Mouse (Mus musculus) spleen, adult 2 months (tissue): ENCODE measurements around the gene Hs6st3. TPM values are rescaled to one million over a fixed set of nuclear protein-coding genes. Genes with fewer than 3 reads are reported as not detected.
"Not testable (repeated sequence)": the region's sequence is repeated elsewhere in the genome, so short reads cannot be mapped to it uniquely, and the experiment has no call there.

Experiments
- DNase-seq, 2 experiments: peaks; one replicate each; pipeline versions ENCODE4 v3.0.0 to v3.0.0-alpha.2; 2012 to 2021; ENCODE audit warnings: low spot score in 2 of 2, low read depth in 1 of 2
- H3K27ac ChIP-seq: fragments of 200-500 bp; 2 replicates; pipeline ENCODE4 v1.5.1; 2012; ENCODE audit warnings: low read length, inconsistent platforms; ENCODE audit not compliant: insufficient read depth
- H3K27me3 ChIP-seq: fragments of 200-500 bp; 2 replicates; pipeline ENCODE4 v1.6.1; 2012; ENCODE audit warnings: mild to moderate bottlenecking, moderate library complexity, low read length, inconsistent platforms; ENCODE audit not compliant: control insufficient read depth, insufficient read depth
- H3K36me3 ChIP-seq: fragments of 200-500 bp; 2 replicates; pipeline ENCODE4 v1.6.1; 2012; ENCODE audit warnings: mild to moderate bottlenecking, low read length, inconsistent platforms; ENCODE audit not compliant: control insufficient read depth, insufficient read depth
- H3K4me1 ChIP-seq: fragments of 200-500 bp; 2 replicates; pipeline ENCODE4 v1.6.1; 2011; ENCODE audit warnings: inconsistent platforms; ENCODE audit not compliant: control insufficient read depth, insufficient read depth, insufficient read length
- H3K4me3 ChIP-seq: fragments of 200-500 bp; 2 replicates; pipeline ENCODE4 v1.5.1; 2011; ENCODE audit warnings: mild to moderate bottlenecking, inconsistent platforms; ENCODE audit not compliant: insufficient read depth, insufficient read length; ENCODE audit errors: extremely low read depth
- CTCF ChIP-seq: fragments of 200-500 bp; IDR thresholded peaks from 2 replicates; pipeline ENCODE4 v1.5.1; 2011; ENCODE audit warnings: mild to moderate bottlenecking, inconsistent platforms; ENCODE audit not compliant: insufficient read depth, insufficient read length, insufficient replicate concordance; ENCODE audit errors: extremely low read depth
- POLR2A ChIP-seq: fragments of 200-500 bp; IDR thresholded peaks from 2 replicates; pipeline ENCODE4 v1.6.1; 2011; ENCODE audit warnings: low read depth, low read length, inconsistent platforms
- WGBS: fragments of 180-500 bp; shearing (Covaris S2); methylation state at CpG from one replicate; pipeline ENCODE4 v1.1.7; 2018; 5-methylcytosine and 5-hydroxymethylcytosine counted together
- polyA plus RNA-seq: library from polyadenylated mRNA; depleted of rRNA; stranded (reverse); fragments of >200 nt; gene quantifications from 2 replicates; pipeline ENCODE4 v1.2.3, GENCODE M21; 2012

Hs6st3 gene
- polyA plus RNA-seq, 1 experiment, result not detected

DNA sequence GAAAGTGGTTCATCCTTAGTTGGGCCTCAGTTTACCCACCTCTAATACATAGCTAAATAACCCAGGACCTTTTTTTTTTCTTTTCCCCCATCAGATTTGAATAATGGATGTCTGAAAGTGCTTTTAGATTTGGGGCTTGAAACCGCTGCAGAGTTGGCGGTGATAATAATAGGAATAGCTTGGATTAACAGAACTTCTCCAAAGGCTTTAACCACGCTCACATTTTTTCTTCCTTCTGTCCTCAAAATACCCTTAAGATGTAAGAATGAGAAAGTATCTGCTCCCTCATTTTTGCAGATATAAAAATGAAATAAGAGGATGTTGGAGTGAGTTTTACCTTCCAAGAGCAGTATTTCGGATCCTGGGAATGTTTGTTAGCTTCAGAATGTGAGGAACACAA lies 420.2 kb downstream of the Hs6st3 start:
- H3K27me3 ChIP-seq, result no peaks in the 10 kb centered on the region
- H3K4me1 ChIP-seq, result no peaks in the 10 kb centered on the region
- no peaks in the 10 kb centered on the region for H3K36me3 ChIP-seq
- no peak overlapping the region for H3K4me3 ChIP-seq
- no peak for DNase-seq
- H3K27ac ChIP-seq, result no peak overlapping the region
- 85% methylated on average over 4 of the region's 4 CpGs for WGBS
- TF ChIP-seq CTCF (no peak), POLR2A (no peak)

DNA sequence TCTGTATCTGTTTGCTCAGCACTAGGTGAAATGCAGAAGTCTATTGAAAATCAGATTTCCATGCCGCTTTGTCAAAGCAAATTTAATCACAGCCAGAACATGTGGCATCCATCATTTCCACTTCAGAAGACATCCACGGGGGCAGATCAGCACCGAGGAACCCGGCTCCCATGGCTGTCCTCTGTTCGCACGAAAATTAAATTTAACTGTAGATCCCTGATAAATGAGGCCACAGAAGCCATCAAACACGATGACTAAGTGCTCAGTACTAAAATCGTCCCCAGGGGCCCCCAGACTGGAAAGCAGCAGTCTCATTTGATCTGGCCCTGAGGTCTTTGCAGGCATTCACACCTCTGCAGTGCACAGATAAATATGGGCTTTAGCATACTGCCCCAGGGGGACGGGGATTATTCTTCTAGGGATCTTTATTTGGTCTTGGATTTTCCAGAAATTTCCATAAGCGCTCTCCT lies 443.9 kb downstream of the Hs6st3 start:
- no peak for DNase-seq
- Histone ChIP-seq H3K36me3 (no peaks in the 10 kb centered on the region), H3K27ac (no peak overlapping the region), H3K4me3 (no peak overlapping the region), H3K27me3 (no peaks in the 10 kb centered on the region), H3K4me1 (no peaks in the 10 kb centered on the region)
- WGBS, result 72% methylated on average over 10 of the region's 10 CpGs
- TF ChIP-seq POLR2A (no peak), CTCF (no peak)

DNA sequence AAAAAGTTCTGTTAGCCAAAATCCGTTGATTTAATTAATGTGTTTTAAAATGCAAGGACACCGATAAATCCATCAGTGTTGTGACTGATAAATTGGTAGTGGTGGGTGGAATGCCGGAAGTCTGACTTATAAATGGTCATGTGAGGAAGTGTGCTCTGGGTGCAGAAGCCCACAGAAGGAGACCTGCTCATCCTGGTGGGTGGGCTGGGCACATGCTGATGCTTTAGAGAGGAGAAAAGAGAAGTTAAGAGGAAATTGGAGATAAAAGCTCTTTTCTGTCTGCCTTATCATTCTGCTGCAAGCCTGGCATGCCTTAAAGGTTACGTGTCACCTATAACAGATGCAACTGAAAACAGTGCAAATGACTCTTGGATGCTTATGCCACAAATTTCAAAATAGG lies 446.9 kb downstream of the Hs6st3 start:
- H3K36me3 ChIP-seq, result no peaks in the 10 kb centered on the region
- WGBS, result 73% methylated on average over 4 of the region's 4 CpGs
- no peak for DNase-seq
- no peak overlapping the region for H3K4me3 ChIP-seq
- no peaks in the 10 kb centered on the region for H3K27me3 ChIP-seq
- TF ChIP-seq POLR2A, result no peak
- TF ChIP-seq CTCF, result no peak
- H3K27ac ChIP-seq, result no peak overlapping the region
- no peaks in the 10 kb centered on the region for H3K4me1 ChIP-seq

- WGBS, result 86% methylated on average over 1 of the region's 1 CpGs
- not testable (repeated sequence) for H3K27ac ChIP-seq, DNase-seq, H3K4me3 ChIP-seq, H3K36me3 ChIP-seq, H3K27me3 ChIP-seq, H3K4me1 ChIP-seq
These were observed 449.2 kb downstream of the Hs6st3 start for GRCm38 (mm10) chr14:119587365-119587764.

GRCm38 (mm10) chr14:119604327-119604726 lies 466.2 kb downstream of the Hs6st3 start:
- WGBS, result 88% methylated on average over 14 of the region's 14 CpGs
- H3K4me3 ChIP-seq, result no peak overlapping the region
- H3K27ac ChIP-seq, result no peak overlapping the region
- no peak for DNase-seq
- H3K4me1 ChIP-seq, result no peaks in the 10 kb centered on the region
- TF ChIP-seq POLR2A (no peak), CTCF (no peak)
- no peaks in the 10 kb centered on the region for H3K36me3 ChIP-seq
- H3K27me3 ChIP-seq, result no peaks in the 10 kb centered on the region

DNA sequence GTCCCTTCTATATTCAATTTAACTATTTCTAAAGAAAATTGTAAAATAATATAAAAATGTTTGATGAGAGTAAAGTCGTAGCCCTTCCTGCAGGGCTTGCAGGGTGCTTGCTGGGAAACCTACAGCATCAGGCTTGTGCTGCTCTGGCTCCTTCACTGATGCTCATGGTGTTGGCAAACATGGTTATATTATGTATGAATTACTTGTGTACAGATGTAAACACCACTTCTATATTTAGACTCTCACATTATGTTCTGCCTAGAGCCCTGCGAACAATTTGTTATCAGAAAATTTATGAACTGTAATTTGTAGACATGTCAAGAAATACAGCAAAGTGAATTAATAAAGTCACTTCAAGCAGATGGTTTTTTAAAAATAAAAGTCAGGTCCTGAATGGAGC lies 474.7 kb downstream of the Hs6st3 start:
- DNase-seq, result no peak
- H3K4me3 ChIP-seq, result no peak overlapping the region
- H3K36me3 ChIP-seq, result no peaks in the 10 kb centered on the region
- H3K27ac ChIP-seq, result no peak overlapping the region
- no peak for TF ChIP-seq POLR2A
- H3K27me3 ChIP-seq, result no peaks in the 10 kb centered on the region
- no peaks in the 10 kb centered on the region for H3K4me1 ChIP-seq
- WGBS, result 81% methylated on average over 2 of the region's 2 CpGs

DNA sequence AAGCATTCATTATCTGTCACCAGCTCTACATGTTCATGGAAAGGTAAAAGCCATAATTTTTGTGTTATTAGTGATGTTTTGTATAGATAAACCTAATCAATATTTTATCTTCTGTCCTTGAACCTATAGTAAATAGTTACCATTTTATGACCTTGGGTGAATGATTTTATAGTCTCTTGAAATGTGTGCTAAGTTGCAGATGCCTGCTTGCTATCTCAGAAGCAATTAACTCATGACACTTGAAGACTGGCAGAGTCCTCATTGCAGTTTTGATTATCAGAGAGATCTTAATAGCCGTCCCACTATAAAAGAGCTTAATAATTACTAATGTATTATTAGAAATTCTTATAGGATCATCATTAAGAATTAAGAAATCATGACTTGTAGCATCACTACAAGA lies 491.0 kb downstream of the Hs6st3 start:
- no peak for DNase-seq
- TF ChIP-seq POLR2A, result no peak
- no peak for TF ChIP-seq CTCF
- WGBS, result 85% methylated on average over 1 of the region's 1 CpGs

More for the DNA sequence above, 491.0 kb downstream of the Hs6st3 start:
- Histone ChIP-seq H3K36me3 (no peaks in the 10 kb centered on the region), H3K4me3 (no peak overlapping the region), H3K4me1 (no peaks in the 10 kb centered on the region), H3K27ac (no peak overlapping the region), H3K27me3 (no peaks in the 10 kb centered on the region)
